Mouse (Mus musculus) A20 (cell line): ENCODE data around the gene 1700020A23Rik.

Experiments
- DNase-seq: peaks from one replicate; pipeline ENCODE4 v3.0.0-alpha.2; 2011; ENCODE audit warnings: low read depth, low spot score

The 1700020A23Rik gene

GRCm38 (mm10) chr2:130411558-130412495 lies 6.8 kb downstream of the 1700020A23Rik start:
- DNase-seq, result peak; percentile 71

GRCm38 (mm10) chr2:130412775-130413174 lies 7.7 kb downstream of the 1700020A23Rik start:
- DNase-seq, result peak; percentile 55

- DNase-seq, result no peak
Observed at GRCm38 (mm10) chr2:130414094-130414856, 9.2 kb downstream of the 1700020A23Rik start.

GRCm38 (mm10) chr2:130421781-130422620 lies 16.9 kb downstream of the 1700020A23Rik start:
- DNase-seq, result no peak

GRCm38 (mm10) chr2:130423397-130424125 lies 18.5 kb downstream of the 1700020A23Rik start:
- peak; percentile 92 for DNase-seq

GRCm38 (mm10) chr2:130424126-130424853 lies 19.2 kb downstream of the 1700020A23Rik start, which contains the start of the genes Vps16 and Pced1a:
TSS of gene Vps16 (plus strand) at chr2:130424339.
TSS of gene Pced1a (minus strand) at chr2:130424701.
- DNase-seq, result peak; percentile 98

GRCm38 (mm10) chr2:130425112-130425511 lies 20.1 kb downstream of the 1700020A23Rik start:
- DNase-seq, result peak; percentile 56

GRCm38 (mm10) chr2:130429851-130430250 lies 24.8 kb downstream of the 1700020A23Rik start:
- DNase-seq, result no peak

DNA sequence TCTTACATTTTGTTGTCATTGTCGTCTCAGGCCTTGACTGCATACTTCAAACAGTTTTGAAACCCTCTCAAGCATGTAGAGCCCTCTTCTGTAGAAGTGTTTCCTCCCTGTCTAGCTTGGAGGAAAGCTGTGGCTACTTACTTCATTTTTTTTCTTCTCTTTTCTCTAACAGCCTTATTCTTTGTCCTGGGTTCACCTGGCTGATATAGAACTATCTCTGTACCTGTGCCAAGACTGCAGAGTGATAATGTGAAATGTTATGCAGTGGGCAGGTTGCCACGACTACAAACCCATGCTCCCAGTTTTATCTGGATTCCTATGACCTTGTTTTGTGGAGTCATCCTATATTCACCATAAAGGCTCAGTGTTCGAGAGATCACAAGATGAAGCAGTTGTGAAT lies 25.4 kb downstream of the 1700020A23Rik start:
- no peak for DNase-seq

DNA sequence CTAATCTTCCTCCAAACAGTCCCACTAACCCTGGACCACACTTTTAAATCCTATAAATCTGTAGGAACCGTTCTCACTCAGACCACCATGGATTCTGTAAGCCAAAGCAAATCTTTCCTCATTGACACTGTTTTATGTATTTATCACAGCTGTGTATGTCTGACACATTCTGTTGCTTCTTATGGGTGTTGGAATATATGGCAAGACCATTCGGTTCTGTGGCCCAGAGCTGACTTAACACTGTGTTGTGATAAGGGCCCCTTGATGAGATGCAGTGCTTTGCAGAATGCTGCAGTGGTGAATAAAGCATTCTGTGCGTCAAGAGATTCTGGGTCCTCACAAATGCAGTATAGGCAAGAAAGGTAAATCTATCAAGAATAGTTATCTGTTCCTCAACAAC lies 27.1 kb downstream of the 1700020A23Rik start:
- no peak for DNase-seq

GRCm38 (mm10) chr2:130433152-130433551 lies 28.1 kb downstream of the 1700020A23Rik start:
- peak; percentile 69 for DNase-seq

- no peak for DNase-seq
Observed at GRCm38 (mm10) chr2:130436769-130437168, 31.7 kb downstream of the 1700020A23Rik start.

GRCm38 (mm10) chr2:130438861-130439260 lies 33.8 kb downstream of the 1700020A23Rik start:
- no peak for DNase-seq

- DNase-seq, result no peak
Observed at GRCm38 (mm10) chr2:130439840-130440480, 34.9 kb downstream of the 1700020A23Rik start.

GRCm38 (mm10) chr2:130442162-130442561 lies 37.1 kb downstream of the 1700020A23Rik start:
- no peak for DNase-seq

- no peak for DNase-seq
Observed at GRCm38 (mm10) chr2:130448449-130448848, 43.4 kb downstream of the 1700020A23Rik start.

GRCm38 (mm10) chr2:130449021-130449793 lies 44.1 kb downstream of the 1700020A23Rik start:
- DNase-seq, result peak; percentile 74

DNA sequence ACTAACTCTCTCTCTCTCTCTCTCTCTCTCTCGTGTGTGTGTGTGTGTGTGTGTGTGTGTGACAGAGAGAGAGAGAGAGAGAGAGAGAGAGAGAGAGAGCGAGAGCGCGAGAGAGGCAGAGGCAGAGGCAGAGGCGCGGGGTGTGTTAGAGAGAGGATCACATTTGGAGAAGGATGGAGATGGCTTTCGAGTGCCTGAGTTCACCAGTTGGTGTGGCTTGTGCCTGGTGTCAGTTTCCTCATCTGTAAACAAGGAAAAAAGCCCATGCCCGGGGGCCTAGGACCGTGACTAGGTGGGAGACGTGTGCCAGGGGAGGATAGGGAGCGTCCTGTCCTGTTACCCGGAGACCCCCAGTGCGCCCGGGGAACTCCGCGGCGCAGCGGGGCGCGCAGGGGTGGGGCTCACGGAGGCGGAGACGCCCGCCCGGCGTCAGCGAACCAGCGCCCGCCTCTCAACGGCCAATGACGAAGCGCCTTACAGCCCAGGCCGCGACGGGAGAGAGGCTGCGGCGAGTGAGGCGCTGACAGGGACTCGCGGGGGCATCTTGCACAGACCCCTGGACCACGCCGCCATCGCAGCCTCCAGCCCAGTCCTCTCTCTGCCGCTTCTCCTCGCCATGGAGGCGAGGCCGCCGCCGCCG lies 44.9 kb downstream of the 1700020A23Rik start, which contains the start of gene Ptpra:
Gene Ptpra (plus strand): TSS at position 485 of the 640 bp plus-strand sequence.
- peak; percentile 94 for DNase-seq
